Mouse (Mus musculus) limb, embryonic 11.5 days (tissue): ENCODE measurements at regions not wholly inside any gene's neighbourhood (a gene's known extent, or its start where the extent isn't known, plus 50 kb on each side); places are given as distances from the start of the nearest gene placed in this dataset.
"Not testable (repeated sequence)": the region's sequence is repeated elsewhere in the genome, so short reads cannot be mapped to it uniquely, and the experiment has no call there.

Source experiments
- ATAC-seq: fragments of 200-750 bp; cut with Nextera tagmentation; 2 replicates; pipeline ENCODE4 v1.8.0; 2017; ENCODE audit warnings: low read depth; ENCODE audit not compliant: insufficient number of reproducible peaks, low FRiP score, low TSS enrichment
- DNase-seq: peaks from one replicate; pipeline ENCODE4 v3.0.0-alpha.2; 2015; ENCODE audit warnings: low spot score
- H3K27ac ChIP-seq: fragments of 300-500 bp; sonication (generic); replicated peaks from 2 replicates; pipeline ENCODE4 v1.5.1; 2014; ENCODE audit warnings: low read depth, mild to moderate bottlenecking, low read length
- H3K27me3 ChIP-seq: fragments of 300-500 bp; sonication (generic); 2 replicates; pipeline ENCODE4 v1.6.1; 2014; ENCODE audit warnings: mild to moderate bottlenecking, low read length, mixed read lengths; ENCODE audit not compliant: control insufficient read depth, insufficient read depth
- H3K36me3 ChIP-seq: fragments of 300-500 bp; sonication (generic); 2 replicates; pipeline ENCODE4 v1.6.1; 2014; ENCODE audit warnings: mild to moderate bottlenecking, low read length, moderate library complexity, mixed read lengths; ENCODE audit not compliant: control insufficient read depth, insufficient read depth
- H3K4me1 ChIP-seq: fragments of 300-500 bp; sonication (generic); 2 replicates; pipeline ENCODE4 v1.6.1; 2014; ENCODE audit warnings: low read length, mixed read lengths; ENCODE audit not compliant: control insufficient read depth, insufficient read depth
- H3K4me2 ChIP-seq: fragments of 300-500 bp; sonication (generic); 2 replicates; pipeline ENCODE4 v1.6.1; 2014; ENCODE audit warnings: low read depth, mild to moderate bottlenecking, moderate library complexity; ENCODE audit not compliant: severe bottlenecking
- H3K4me3 ChIP-seq: fragments of 300-500 bp; sonication (generic); 2 replicates; pipeline ENCODE4 v1.5.1; 2014; ENCODE audit warnings: low read depth, low read length
- H3K9ac ChIP-seq: fragments of 300-500 bp; sonication (generic); 2 replicates; pipeline ENCODE4 v1.6.1; 2014; ENCODE audit warnings: mild to moderate bottlenecking, low read length
- H3K9me3 ChIP-seq: fragments of 300-500 bp; sonication (generic); 2 replicates; pipeline ENCODE4 v1.6.1; 2016; ENCODE audit warnings: low read length; ENCODE audit not compliant: control insufficient read depth
- WGBS: fragments of 180-500 bp; shearing (Covaris S2); extraction: QIAGEN DNeasy Blood & Tissue Kit; methylation state at CpG from one replicate; pipeline ENCODE4 v1.1.7; 2014; 5-methylcytosine and 5-hydroxymethylcytosine counted together

- no peaks in the 10 kb centered on the region for H3K27me3 ChIP-seq
- no peak overlapping the region for H3K9ac ChIP-seq
- H3K36me3 ChIP-seq, result no peaks in the 10 kb centered on the region
- no peaks in the 10 kb centered on the region for H3K9me3 ChIP-seq
- no peak overlapping the region for H3K4me2 ChIP-seq
- no peaks in the 10 kb centered on the region for H3K4me1 ChIP-seq
- WGBS, result 82% methylated on average over 5 of the region's 5 CpGs
- ATAC-seq, result no peak
- no peak overlapping the region for H3K27ac ChIP-seq
- no peak for DNase-seq
- H3K4me3 ChIP-seq, result no peak overlapping the region
Measured at GRCm38 (mm10) chrX:12304678-12305077, 144.5 kb upstream of the Bcor start.

- H3K36me3 ChIP-seq, result no peaks in the 10 kb centered on the region
- H3K4me1 ChIP-seq, result no peaks in the 10 kb centered on the region
Measured at GRCm38 (mm10) chrX:12306940-12307339, 146.8 kb upstream of the Bcor start.

GRCm38 (mm10) chrX:12312534-12312933 is 152.4 kb upstream of the Bcor start:
- H3K27me3 ChIP-seq, result no peaks in the 10 kb centered on the region
- no peaks in the 10 kb centered on the region for H3K4me1 ChIP-seq
- WGBS, result 74% methylated on average over 5 of the region's 5 CpGs
- no peaks in the 10 kb centered on the region for H3K9me3 ChIP-seq
- ATAC-seq (no peak), DNase-seq (no peak)
- no peak overlapping the region for H3K9ac ChIP-seq
- H3K4me2 ChIP-seq, result no peak overlapping the region
- H3K4me3 ChIP-seq, result no peak overlapping the region
- no peaks in the 10 kb centered on the region for H3K36me3 ChIP-seq
- no peak overlapping the region for H3K27ac ChIP-seq

More at GRCm38 (mm10) chrX:12306940-12307339, 146.8 kb upstream of the Bcor start:
- 65% methylated on average over 3 of the region's 3 CpGs for WGBS
- Histone ChIP-seq H3K9ac (no peak overlapping the region), H3K4me3 (no peak overlapping the region), H3K27me3 (no peaks in the 10 kb centered on the region), H3K27ac (no peak overlapping the region), H3K9me3 (no peaks in the 10 kb centered on the region), H3K4me2 (no peak overlapping the region)
- no peak for DNase-seq
- no peak for ATAC-seq

DNA sequence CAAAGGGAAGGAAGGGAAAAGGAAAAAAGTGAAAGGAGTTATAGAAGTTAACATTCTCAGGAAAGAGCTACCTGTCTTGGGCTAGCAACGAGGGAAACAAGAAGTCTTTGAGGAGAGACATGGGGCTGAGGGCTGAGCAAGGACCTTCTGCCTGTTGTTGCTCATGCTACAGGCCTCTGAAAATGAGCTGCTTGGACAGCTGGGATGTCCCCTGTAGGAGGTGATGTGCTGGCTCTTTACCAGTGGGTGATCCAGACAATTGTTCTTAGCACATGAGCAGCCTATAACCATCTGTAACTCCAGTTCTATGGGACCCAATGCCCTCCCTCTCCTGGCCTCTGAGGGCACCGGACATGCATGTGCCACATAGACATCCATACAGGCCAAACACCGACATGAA is 155.5 kb upstream of the Bcor start:
- no peaks in the 10 kb centered on the region for H3K27me3 ChIP-seq
- no peak for DNase-seq
- H3K4me3 ChIP-seq, result no peak overlapping the region
- H3K9ac ChIP-seq, result no peak overlapping the region
- 92% methylated on average over 3 of the region's 3 CpGs for WGBS
- H3K4me2 ChIP-seq, result no peak overlapping the region
- ATAC-seq, result no peak
- no peaks in the 10 kb centered on the region for H3K9me3 ChIP-seq
- no peaks in the 10 kb centered on the region for H3K36me3 ChIP-seq
- H3K4me1 ChIP-seq, result no peaks in the 10 kb centered on the region
- H3K27ac ChIP-seq, result no peak overlapping the region

- 74% methylated on average over 2 of the region's 2 CpGs for WGBS
- H3K27me3 ChIP-seq, H3K9me3 ChIP-seq, H3K4me1 ChIP-seq, ATAC-seq, H3K27ac ChIP-seq, H3K36me3 ChIP-seq, DNase-seq, H3K4me2 ChIP-seq, H3K4me3 ChIP-seq, H3K9ac ChIP-seq: not testable (repeated sequence)
Measured at GRCm38 (mm10) chrX:12317488-12317887, 157.3 kb upstream of the Bcor start.

- no peaks in the 10 kb centered on the region for H3K4me1 ChIP-seq
- no peak overlapping the region for H3K4me3 ChIP-seq
- H3K9me3 ChIP-seq, result no peaks in the 10 kb centered on the region
- DNase-seq (no peak), ATAC-seq (no peak)
- H3K27me3 ChIP-seq, result no peaks in the 10 kb centered on the region
- no peaks in the 10 kb centered on the region for H3K36me3 ChIP-seq
- H3K4me2 ChIP-seq, result no peak overlapping the region
- no peak overlapping the region for H3K27ac ChIP-seq
- 42% methylated on average over 4 of the region's 4 CpGs for WGBS
- H3K9ac ChIP-seq, result no peak overlapping the region
Measured at GRCm38 (mm10) chrX:12318848-12319651, 158.9 kb upstream of the Bcor start.

DNA sequence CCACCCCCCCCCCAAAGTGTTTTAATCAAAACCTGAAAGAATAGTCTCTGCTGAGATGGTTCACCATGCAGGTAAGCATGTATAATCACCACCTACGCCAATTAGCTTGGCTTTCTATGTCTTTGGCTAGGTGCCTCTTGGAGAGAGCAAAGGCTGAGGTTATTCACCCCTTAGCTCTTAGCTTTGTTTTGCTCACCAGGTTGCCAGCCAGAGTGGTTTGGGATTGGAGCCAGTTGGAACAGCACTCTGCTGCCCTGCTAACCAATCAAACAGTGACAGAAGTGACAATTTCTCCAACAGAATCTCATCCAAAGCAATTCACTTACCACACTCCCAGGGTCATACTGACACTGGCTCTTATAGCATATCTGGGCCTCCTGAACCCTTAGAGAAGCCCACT is 162.3 kb upstream of the Bcor start:
- no peaks in the 10 kb centered on the region for H3K9me3 ChIP-seq
- H3K4me3 ChIP-seq, result no peak overlapping the region
- H3K9ac ChIP-seq, result no peak overlapping the region
- no peak overlapping the region for H3K27ac ChIP-seq
- no peak overlapping the region for H3K4me2 ChIP-seq
- no peaks in the 10 kb centered on the region for H3K36me3 ChIP-seq
- no peaks in the 10 kb centered on the region for H3K4me1 ChIP-seq
- WGBS, result 86% methylated on average over 1 of the region's 1 CpGs
- ATAC-seq, result no peak
- no peak for DNase-seq
- H3K27me3 ChIP-seq, result no peaks in the 10 kb centered on the region

GRCm38 (mm10) chrX:12323268-12323667 is 163.1 kb upstream of the Bcor start:
- ATAC-seq (no peak), DNase-seq (no peak)
- Histone ChIP-seq H3K36me3 (no peaks in the 10 kb centered on the region), H3K9me3 (no peaks in the 10 kb centered on the region), H3K27ac (no peak overlapping the region), H3K4me1 (no peaks in the 10 kb centered on the region), H3K9ac (no peak overlapping the region), H3K4me2 (no peak overlapping the region), H3K4me3 (no peak overlapping the region), H3K27me3 (no peaks in the 10 kb centered on the region)
- WGBS, result 92% methylated on average over 3 of the region's 3 CpGs

- Histone ChIP-seq H3K4me3 (no peak overlapping the region), H3K27ac (no peak overlapping the region), H3K4me1 (no peaks in the 10 kb centered on the region), H3K9me3 (no peaks in the 10 kb centered on the region), H3K36me3 (no peaks in the 10 kb centered on the region), H3K27me3 (no peaks in the 10 kb centered on the region), H3K4me2 (no peak overlapping the region), H3K9ac (no peak overlapping the region)
- DNase-seq, result no peak
- 89% methylated on average over 6 of the region's 6 CpGs for WGBS
- no peak for ATAC-seq
Measured at GRCm38 (mm10) chrX:12323812-12324211, 163.7 kb upstream of the Bcor start.
